Mouse (Mus musculus): ENCODE results near the gene Uso1. TPM values are rescaled to one million over a fixed set of nuclear protein-coding genes. Genes with fewer than 3 reads are reported as not detected.

Gene Uso1
- polyA plus RNA-seq, 1 experiment from 2014 or later = 26.7 TPM

- Histone ChIP-seq H3K27ac (ENCODE audit: low read depth, low read length) (no peak overlapping the region), H3K4me1 (ENCODE audit: control insufficient read depth, insufficient read depth, low read length) (no peaks in the 10 kb centered on the region), H3K27me3 (ENCODE audit: control insufficient read depth, insufficient read depth, low read length) (no peaks in the 10 kb centered on the region), H3K9ac (ENCODE audit: low read depth, low read length) (no peak overlapping the region), H3K4me2 (no peak overlapping the region), H3K4me3 (ENCODE audit: low read depth, low read length) (no peak overlapping the region), H3K36me3 (ENCODE audit: control insufficient read depth, insufficient read depth, low read length) (no peaks in the 10 kb centered on the region), H3K9me3 (replicated peaks; ENCODE audit: control insufficient read depth, low read length) (no peaks in the 10 kb centered on the region)
- WGBS (ENCODE audit: insufficient replicate concordance) = 74% methylated on average over 8 of the region's 8 CpGs
- ATAC-seq (replicated peaks; ENCODE audit: insufficient number of reproducible peaks, low FRiP score, low TSS enrichment) = no peak
Observed at GRCm38 (mm10) chr5:92210205-92210604, 72.5 kb downstream of the Uso1 start.

DNA sequence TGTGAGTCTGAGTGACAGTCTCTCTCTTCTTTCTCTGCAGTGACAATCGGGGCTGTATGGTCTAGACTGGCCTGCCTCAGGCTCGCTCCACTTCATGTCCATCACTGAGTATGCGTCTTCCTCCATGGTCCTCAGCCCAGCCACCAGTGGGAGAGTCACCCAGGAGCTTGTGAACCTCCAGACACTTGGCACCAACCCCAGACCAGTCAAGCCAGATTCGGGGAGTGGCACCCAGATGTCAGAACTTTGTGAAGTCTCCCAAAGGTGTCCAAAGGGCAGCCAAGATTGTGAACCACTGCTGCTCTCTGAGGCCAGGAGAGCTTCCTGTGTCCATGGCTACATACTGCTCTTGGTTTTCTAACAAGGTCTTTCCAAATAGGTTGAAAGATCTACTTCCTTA lies 74.5 kb downstream of the Uso1 start:
- no peak overlapping the region for H3K4me2 ChIP-seq
- no peaks in the 10 kb centered on the region for H3K4me1 ChIP-seq (ENCODE audit: control insufficient read depth, insufficient read depth, low read length)
- no peak overlapping the region for H3K27ac ChIP-seq (ENCODE audit: low read depth, low read length)
- no peak for ATAC-seq (replicated peaks; ENCODE audit: insufficient number of reproducible peaks, low FRiP score, low TSS enrichment)
- H3K9me3 ChIP-seq (replicated peaks; ENCODE audit: control insufficient read depth, low read length) = no peaks in the 10 kb centered on the region
- H3K9ac ChIP-seq (ENCODE audit: low read depth, low read length) = no peak overlapping the region
- H3K4me3 ChIP-seq (ENCODE audit: low read depth, low read length) = no peak overlapping the region
- WGBS (ENCODE audit: insufficient replicate concordance) = 80% methylated on average over 4 of the region's 4 CpGs
- no peaks in the 10 kb centered on the region for H3K36me3 ChIP-seq (ENCODE audit: control insufficient read depth, insufficient read depth, low read length)
- no peaks in the 10 kb centered on the region for H3K27me3 ChIP-seq (ENCODE audit: control insufficient read depth, insufficient read depth, low read length)

GRCm38 (mm10) chr5:92215308-92215707 lies 77.6 kb downstream of the Uso1 start, which contains the start of gene U90926:
U90926 (minus strand) TSS chr5:92215408.
- no peaks in the 10 kb centered on the region for H3K36me3 ChIP-seq (ENCODE audit: control insufficient read depth, insufficient read depth, low read length)
- no peaks in the 10 kb centered on the region for H3K27me3 ChIP-seq (ENCODE audit: control insufficient read depth, insufficient read depth, low read length)
- no peak within 1 kb of the TSS for H3K9ac ChIP-seq (ENCODE audit: low read depth, low read length)
- H3K4me1 ChIP-seq (ENCODE audit: control insufficient read depth, insufficient read depth, low read length) = no peaks in the 10 kb centered on the region; the same call in 1 of the 2 replicates
- no peak within 1 kb of the TSS for H3K4me3 ChIP-seq (ENCODE audit: low read depth, low read length)
- ATAC-seq (replicated peaks; ENCODE audit: insufficient number of reproducible peaks, low FRiP score, low TSS enrichment) = no peak
- no peaks in the 10 kb centered on the region for H3K9me3 ChIP-seq (replicated peaks; ENCODE audit: control insufficient read depth, low read length)
- WGBS (ENCODE audit: insufficient replicate concordance) = 86% methylated on average over 4 of the region's 4 CpGs
- no peak within 1 kb of the TSS for H3K4me2 ChIP-seq
- no peak within 1 kb of the TSS for H3K27ac ChIP-seq (ENCODE audit: low read depth, low read length)

DNA sequence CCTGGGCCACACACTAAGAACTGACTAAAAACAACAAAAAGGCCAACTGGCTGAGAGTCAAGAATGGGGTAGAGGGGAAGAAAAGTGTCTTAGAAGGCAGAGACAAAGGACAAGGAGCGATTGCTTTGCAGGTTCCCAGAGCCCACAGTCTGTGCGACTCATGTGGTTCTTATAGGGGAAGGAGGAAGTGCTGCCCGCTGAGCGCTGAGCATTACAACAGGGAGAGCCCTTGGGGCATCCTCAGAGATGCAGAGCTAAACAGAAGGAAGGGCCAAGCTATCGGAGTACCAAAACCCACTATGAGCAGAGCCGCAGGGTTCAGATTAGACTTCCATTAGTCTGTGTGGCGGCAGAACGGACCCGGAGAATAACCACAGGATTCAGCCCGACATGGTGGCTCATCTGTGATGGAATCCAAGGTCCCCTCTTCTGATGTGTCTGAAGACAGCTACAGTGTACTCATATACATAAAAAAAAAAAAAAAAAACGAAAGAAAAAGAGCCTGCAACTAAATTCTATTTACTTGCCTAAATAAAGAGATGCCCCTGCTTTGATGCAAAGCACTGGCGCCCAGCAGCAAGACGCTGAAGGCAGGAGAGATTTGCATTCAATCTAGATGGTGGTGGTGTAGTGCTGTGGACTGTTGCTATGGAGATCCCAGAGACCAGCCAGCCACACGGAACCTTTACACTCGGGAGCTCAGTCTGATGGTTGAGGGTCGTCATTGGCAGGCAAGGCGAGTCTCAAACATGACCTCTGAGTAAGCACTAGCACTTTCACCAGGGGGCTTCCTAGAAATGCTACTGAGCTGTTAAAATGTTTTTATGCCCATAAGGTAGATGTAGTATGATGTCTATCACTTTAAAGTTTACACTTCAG lies 81.4 kb downstream of the Uso1 start:
- Histone ChIP-seq H3K36me3 (ENCODE audit: control insufficient read depth, insufficient read depth, low read length) (no peaks in the 10 kb centered on the region), H3K4me1 (ENCODE audit: control insufficient read depth, insufficient read depth, low read length) (no peaks in the 10 kb centered on the region; the same call in 1 of the 2 replicates), H3K27me3 (ENCODE audit: control insufficient read depth, insufficient read depth, low read length) (no peaks in the 10 kb centered on the region), H3K27ac (ENCODE audit: low read depth, low read length) (no peak overlapping the region), H3K9ac (ENCODE audit: low read depth, low read length) (no peak overlapping the region), H3K4me3 (ENCODE audit: low read depth, low read length) (no peak overlapping the region), H3K9me3 (replicated peaks; ENCODE audit: control insufficient read depth, low read length) (no peaks in the 10 kb centered on the region), H3K4me2 (no peak overlapping the region)
- ATAC-seq (replicated peaks; ENCODE audit: insufficient number of reproducible peaks, low FRiP score, low TSS enrichment) = no peak
- 55% methylated on average over 17 of the region's 17 CpGs for WGBS (ENCODE audit: insufficient replicate concordance)

DNA sequence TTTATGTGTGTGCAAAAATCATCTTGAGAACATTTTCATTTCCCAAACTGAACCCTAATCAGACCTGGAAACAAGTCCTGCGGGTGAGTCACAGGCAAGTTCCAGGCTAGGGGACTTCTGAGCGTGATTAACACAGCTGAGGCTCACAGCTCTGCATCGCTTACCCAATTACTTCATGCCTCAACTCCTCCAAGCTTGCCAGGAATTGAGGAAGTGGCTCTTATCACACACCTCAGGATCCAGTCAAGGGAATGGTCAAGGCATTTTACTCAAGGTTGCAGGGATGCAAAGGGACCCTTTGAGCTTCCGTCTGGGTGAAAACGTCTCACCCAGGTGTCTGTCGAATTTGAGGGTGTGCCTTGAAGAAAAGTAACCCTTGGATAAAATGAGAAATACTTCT lies 82.1 kb downstream of the Uso1 start:
- Histone ChIP-seq H3K4me3 (ENCODE audit: low read depth, low read length) (no peak overlapping the region), H3K4me2 (no peak overlapping the region), H3K9me3 (replicated peaks; ENCODE audit: control insufficient read depth, low read length) (no peaks in the 10 kb centered on the region), H3K36me3 (ENCODE audit: control insufficient read depth, insufficient read depth, low read length) (no peaks in the 10 kb centered on the region), H3K27ac (ENCODE audit: low read depth, low read length) (no peak overlapping the region), H3K4me1 (ENCODE audit: control insufficient read depth, insufficient read depth, low read length) (no peaks in the 10 kb centered on the region; the same call in 1 of the 2 replicates), H3K27me3 (ENCODE audit: control insufficient read depth, insufficient read depth, low read length) (no peaks in the 10 kb centered on the region), H3K9ac (ENCODE audit: low read depth, low read length) (no peak overlapping the region)
- no peak for ATAC-seq (replicated peaks; ENCODE audit: insufficient number of reproducible peaks, low FRiP score, low TSS enrichment)
- WGBS (ENCODE audit: insufficient replicate concordance) = 37% methylated on average over 6 of the region's 6 CpGs

DNA sequence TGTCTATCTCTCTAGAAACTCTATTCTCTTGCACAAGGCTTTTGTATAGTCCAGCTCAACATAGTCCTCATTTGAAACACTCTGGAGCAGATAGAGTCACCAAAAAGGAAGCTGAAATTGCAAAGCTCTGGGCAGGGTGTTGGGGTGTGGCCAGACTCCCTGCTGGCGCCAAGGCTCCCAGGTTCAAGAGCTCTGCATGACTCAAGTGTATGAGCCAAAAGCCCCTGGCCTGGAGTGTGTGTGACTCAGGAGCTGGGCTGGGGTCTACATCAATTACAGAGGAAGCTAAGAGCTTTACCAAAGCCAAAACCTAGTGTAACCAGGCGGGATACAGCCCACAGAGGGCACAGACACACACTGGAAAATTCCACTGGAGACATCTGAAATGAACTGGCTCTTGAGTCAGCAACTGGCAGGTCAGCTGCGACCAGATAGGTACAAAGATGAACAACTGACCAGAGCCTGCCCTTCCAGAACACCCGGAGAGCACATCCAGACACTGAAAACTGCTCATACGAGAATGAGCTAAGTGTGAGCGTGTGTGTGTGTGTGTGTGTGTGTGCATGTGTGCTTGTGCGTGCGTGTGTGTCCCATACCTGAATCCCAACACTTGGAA lies 82.7 kb downstream of the Uso1 start:
- no peak for ATAC-seq (replicated peaks; ENCODE audit: insufficient number of reproducible peaks, low FRiP score, low TSS enrichment)
- H3K27me3 ChIP-seq (ENCODE audit: control insufficient read depth, insufficient read depth, low read length) = no peaks in the 10 kb centered on the region
- 82% methylated on average over 8 of the region's 8 CpGs for WGBS (ENCODE audit: insufficient replicate concordance)
- no peaks in the 10 kb centered on the region for H3K9me3 ChIP-seq (replicated peaks; ENCODE audit: control insufficient read depth, low read length)
- no peak overlapping the region for H3K9ac ChIP-seq (ENCODE audit: low read depth, low read length)
- H3K4me2 ChIP-seq = no peak overlapping the region
- no peak overlapping the region for H3K27ac ChIP-seq (ENCODE audit: low read depth, low read length)
- H3K4me1 ChIP-seq (ENCODE audit: control insufficient read depth, insufficient read depth, low read length) = no peaks in the 10 kb centered on the region; the same call in 1 of the 2 replicates
- no peaks in the 10 kb centered on the region for H3K36me3 ChIP-seq (ENCODE audit: control insufficient read depth, insufficient read depth, low read length)
- no peak overlapping the region for H3K4me3 ChIP-seq (ENCODE audit: low read depth, low read length)

DNA sequence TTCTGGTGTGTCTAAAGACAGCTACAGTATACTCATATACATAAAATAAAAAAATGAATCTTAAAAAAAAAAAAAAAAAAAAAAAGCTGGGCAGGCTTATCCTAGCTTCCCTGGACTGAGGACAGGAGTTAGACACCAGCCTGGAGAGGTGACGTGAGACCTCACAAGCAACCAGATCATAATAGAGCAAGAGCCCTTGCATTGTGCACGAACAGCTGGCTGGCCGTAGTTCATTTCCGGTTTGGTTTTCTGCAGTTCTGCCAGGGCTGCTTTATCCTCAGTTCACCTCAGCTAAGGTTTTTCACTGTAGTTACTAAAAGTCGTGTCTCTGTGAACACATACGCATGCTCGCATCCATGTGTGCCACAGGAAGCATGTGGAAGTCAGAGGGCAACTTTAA lies 90.0 kb downstream of the Uso1 start:
- ATAC-seq (replicated peaks; ENCODE audit: insufficient number of reproducible peaks, low FRiP score, low TSS enrichment) = no peak
- WGBS (ENCODE audit: insufficient replicate concordance) = 79% methylated on average over 7 of the region's 7 CpGs

GRCm38 (mm10) chr5:92228776-92229175 lies 91.0 kb downstream of the Uso1 start:
- Histone ChIP-seq H3K9me3 (replicated peaks; ENCODE audit: control insufficient read depth, low read length) (no peaks in the 10 kb centered on the region), H3K27me3 (ENCODE audit: control insufficient read depth, insufficient read depth, low read length) (no peaks in the 10 kb centered on the region), H3K36me3 (ENCODE audit: control insufficient read depth, insufficient read depth, low read length) (no peaks in the 10 kb centered on the region), H3K4me3 (ENCODE audit: low read depth, low read length) (no peak overlapping the region), H3K27ac (ENCODE audit: low read depth, low read length) (no peak overlapping the region), H3K4me2 (0 out of 2 replicates have a peak overlapping the region, but pooled peaks have one; percentile 9), H3K4me1 (ENCODE audit: control insufficient read depth, insufficient read depth, low read length) (no peaks in the 10 kb centered on the region), H3K9ac (ENCODE audit: low read depth, low read length) (no peak overlapping the region)
- 18% methylated on average over 10 of the region's 10 CpGs for WGBS (ENCODE audit: insufficient replicate concordance)
- ATAC-seq (replicated peaks; ENCODE audit: insufficient number of reproducible peaks, low FRiP score, low TSS enrichment) = no peak

More for the DNA sequence above, 90.0 kb downstream of the Uso1 start:
- Histone ChIP-seq H3K4me2 (no peak overlapping the region), H3K4me3 (ENCODE audit: low read depth, low read length) (no peak overlapping the region), H3K9me3 (replicated peaks; ENCODE audit: control insufficient read depth, low read length) (no peaks in the 10 kb centered on the region), H3K27ac (ENCODE audit: low read depth, low read length) (no peak overlapping the region), H3K27me3 (ENCODE audit: control insufficient read depth, insufficient read depth, low read length) (no peaks in the 10 kb centered on the region), H3K9ac (ENCODE audit: low read depth, low read length) (no peak overlapping the region), H3K36me3 (ENCODE audit: control insufficient read depth, insufficient read depth, low read length) (no peaks in the 10 kb centered on the region), H3K4me1 (ENCODE audit: control insufficient read depth, insufficient read depth, low read length) (no peaks in the 10 kb centered on the region)

Data from heart, embryonic 11.5 days (tissue).